In genomic region chr13:57907428-57908265, GRCm38 (mm10) we compare ENCODE assay signal across 8 mouse cellular contexts. TPM values are rescaled to one million over a fixed set of nuclear protein-coding genes. Genes with fewer than 3 reads are reported as not detected.
DNase-seq lines count a peak whose midpoint lies in the region; ATAC-seq and TF ChIP-seq lines count a peak whose summit lies in the region.

No protein-coding gene starts in this region.

- peaks cover 6% of the 10 kb centered on the region; the same call in 1 of the 2 replicates for H3K9me3 ChIP-seq in E14TG2a.4 (ENCODE audit: low read length)
- peaks cover 16% of the 10 kb centered on the region; the same call in 1 of the 2 replicates for H3K9me3 ChIP-seq in embryonic facial prominence, embryonic 14.5 days (ENCODE audit: control insufficient read depth, low read length)
- no peaks in the 10 kb centered on the region for H3K9me3 ChIP-seq in limb, embryonic 15.5 days

- DNase-seq in gastrocnemius, adult 2 months, result no peak
- no peak for DNase-seq in gastrocnemius, postnatal 14 days
- DNase-seq in embryonic facial prominence, embryonic 14.5 days (ENCODE audit: low spot score), result no peak
- DNase-seq in urinary bladder, postnatal 36 days (ENCODE audit: low spot score in 2 of 2), result no peak
- no peak for DNase-seq in adrenal gland, adult 18-20 months (ENCODE audit: low spot score in 2 of 2)
- no peak for DNase-seq in lung, postnatal 36 days

- 0 out of 2 replicates have a peak, but pooled peaks cover 3% of the 10 kb centered on the region for H3K4me1 ChIP-seq in E14TG2a.4 (replicated peaks; ENCODE audit: low read depth, low read length)
- H3K4me1 ChIP-seq in embryonic facial prominence, embryonic 14.5 days (ENCODE audit: control insufficient read depth, insufficient read depth, low read length), result peaks cover 8% of the 10 kb centered on the region; the same call in 1 of the 2 replicates
- peaks cover 19% of the 10 kb centered on the region for H3K4me1 ChIP-seq in limb, embryonic 15.5 days

- intact Hi-C loops in gastrocnemius, adult 2 months (cut with DNase I), result loop anchor here (5.0 kb wide), 2 partner anchors 185 to 625 kb away; no protein-coding TSS in a partner anchor
- intact Hi-C loops in gastrocnemius, postnatal 14 days (cut with DNase I; ENCODE audit: low total_unique reads), result loop anchor here (5.0 kb wide), 1 partner anchor 625 kb away; no protein-coding TSS in a partner anchor

- peak; percentile 48 for ATAC-seq in embryonic facial prominence, embryonic 14.5 days (ENCODE audit: low read depth)
- ATAC-seq in limb, embryonic 15.5 days (ENCODE audit: insufficient number of reproducible peaks, low FRiP score, low TSS enrichment, low read depth), result no peak

- H3K9ac ChIP-seq in embryonic facial prominence, embryonic 14.5 days (ENCODE audit: low read depth, low read length), result peak overlapping the region; percentile 45
- no peak overlapping the region for H3K9ac ChIP-seq in limb, embryonic 15.5 days

- no peaks in the 10 kb centered on the region for H3K36me3 ChIP-seq in E14TG2a.4 (ENCODE audit: insufficient read depth, low read length)
- H3K36me3 ChIP-seq in embryonic facial prominence, embryonic 14.5 days (ENCODE audit: control insufficient read depth, insufficient read depth, low read length), result no peaks in the 10 kb centered on the region
- H3K36me3 ChIP-seq in limb, embryonic 15.5 days, result no peaks in the 10 kb centered on the region

- H3K4me3 ChIP-seq in gastrocnemius, adult 2 months, result peak overlapping the region; percentile 57
- H3K4me3 ChIP-seq in E14TG2a.4 (replicated peaks; ENCODE audit: low read length), result peak overlapping the region; percentile 84
- peak overlapping the region; percentile 42 for H3K4me3 ChIP-seq in embryonic facial prominence, embryonic 14.5 days (ENCODE audit: low read depth, low read length)
- peak overlapping the region; percentile 38 for H3K4me3 ChIP-seq in limb, embryonic 15.5 days

- H3K27ac ChIP-seq in gastrocnemius, adult 2 months, result no peak overlapping the region
- no peak overlapping the region for H3K27ac ChIP-seq in embryonic facial prominence, embryonic 14.5 days (replicated peaks; ENCODE audit: low read depth, low read length)
- H3K27ac ChIP-seq in limb, embryonic 15.5 days, result no peak overlapping the region

- TF ChIP-seq CTCF in gastrocnemius, adult 2 months (IDR thresholded peaks at IDR 0.05), result no peak
- no peak for TF ChIP-seq CTCF in E14TG2a.4 (conservative IDR thresholded peaks at IDR 0.05; ENCODE audit: low read length)

- peaks cover 68% of the 10 kb centered on the region for H3K27me3 ChIP-seq in E14TG2a.4 (ENCODE audit: insufficient read depth, low read length)
- H3K27me3 ChIP-seq in embryonic facial prominence, embryonic 14.5 days (replicated peaks; ENCODE audit: control insufficient read depth, insufficient read depth, low read length), result peaks cover 26% of the 10 kb centered on the region
- peaks cover 36% of the 10 kb centered on the region for H3K27me3 ChIP-seq in limb, embryonic 15.5 days

- 2% methylated on average over 34 of the region's 60 CpGs for WGBS in embryonic facial prominence, embryonic 14.5 days
- WGBS in limb, embryonic 15.5 days, result 3% methylated on average over 59 of the region's 60 CpGs

- H3K4me2 ChIP-seq in embryonic facial prominence, embryonic 14.5 days (ENCODE audit: low read depth, low read length), result peak overlapping the region; percentile 62
- H3K4me2 ChIP-seq in limb, embryonic 15.5 days, result peak overlapping the region; percentile 74

RNA-seq across cellular contexts. Expression of gene Spock1, which starts 0.5 kb away (rescaled TPM):
- total RNA-seq in gastrocnemius, adult 2 months (2021), result under 1 TPM; 0.13 to 0.78 TPM
- 1 to 10 TPM in 1 of 2 experiments, under 1 TPM in 1; 0.78 to 1.4 TPM for total RNA-seq in gastrocnemius, postnatal 14 days (2021)
- 11.8 and 12.5 TPM in 2 replicates for polyA plus RNA-seq in embryonic facial prominence, embryonic 14.5 days (2014; fragmentation: Nextera tagmentation; extraction: Ambion mirVana)
- 2.7 and 3.3 TPM in 2 replicates for polyA plus RNA-seq in limb, embryonic 15.5 days (2015; fragmentation: Nextera tagmentation; extraction: Ambion mirVana)
- 10 to 100 TPM in 1 of 2 experiments, 1 to 10 TPM in 1; 9.4 to 10.9 TPM for total RNA-seq in adrenal gland, adult 18-20 months (2021)

Comparison
In these comparisons a context has a peak if more than half of its experiments do, and no peak if none do; other contexts are left out.
1. RNA of gene Spock1, which starts 0.5 kb away (total RNA-seq): 9.4 to 10.9 TPM in adrenal gland, adult 18-20 months; 0.78 to 1.4 TPM in gastrocnemius, postnatal 14 days and 0.13 to 0.78 TPM in gastrocnemius, adult 2 months; every median in the first group is over 4 times any median in the second.
2. Peak in every context shown above with its lines, with median percentiles within 50 percentile points of each other: H3K4me3 ChIP-seq.